Mouse (Mus musculus) heart, adult 10 weeks (tissue): ENCODE data around the gene Dennd4b. TPM values are rescaled to one million over a fixed set of nuclear protein-coding genes. Genes with fewer than 3 reads are reported as not detected.

ENCODE experiments used
- polyA plus RNA-seq: library from polyadenylated mRNA; stranded (reverse); fragments of 350-450 nt; fragmentation: Illumina TruSeq; extraction: RNeasy Lipid Tissue Mini Kit (QIAGEN cat#74804); gene quantifications from one replicate; pipeline ENCODE4 v1.2.3, GENCODE M21; 2014; ENCODE audit warnings: low read depth, low replicate concordance

Dennd4b gene
- 33.2 TPM for polyA plus RNA-seq

DNA sequence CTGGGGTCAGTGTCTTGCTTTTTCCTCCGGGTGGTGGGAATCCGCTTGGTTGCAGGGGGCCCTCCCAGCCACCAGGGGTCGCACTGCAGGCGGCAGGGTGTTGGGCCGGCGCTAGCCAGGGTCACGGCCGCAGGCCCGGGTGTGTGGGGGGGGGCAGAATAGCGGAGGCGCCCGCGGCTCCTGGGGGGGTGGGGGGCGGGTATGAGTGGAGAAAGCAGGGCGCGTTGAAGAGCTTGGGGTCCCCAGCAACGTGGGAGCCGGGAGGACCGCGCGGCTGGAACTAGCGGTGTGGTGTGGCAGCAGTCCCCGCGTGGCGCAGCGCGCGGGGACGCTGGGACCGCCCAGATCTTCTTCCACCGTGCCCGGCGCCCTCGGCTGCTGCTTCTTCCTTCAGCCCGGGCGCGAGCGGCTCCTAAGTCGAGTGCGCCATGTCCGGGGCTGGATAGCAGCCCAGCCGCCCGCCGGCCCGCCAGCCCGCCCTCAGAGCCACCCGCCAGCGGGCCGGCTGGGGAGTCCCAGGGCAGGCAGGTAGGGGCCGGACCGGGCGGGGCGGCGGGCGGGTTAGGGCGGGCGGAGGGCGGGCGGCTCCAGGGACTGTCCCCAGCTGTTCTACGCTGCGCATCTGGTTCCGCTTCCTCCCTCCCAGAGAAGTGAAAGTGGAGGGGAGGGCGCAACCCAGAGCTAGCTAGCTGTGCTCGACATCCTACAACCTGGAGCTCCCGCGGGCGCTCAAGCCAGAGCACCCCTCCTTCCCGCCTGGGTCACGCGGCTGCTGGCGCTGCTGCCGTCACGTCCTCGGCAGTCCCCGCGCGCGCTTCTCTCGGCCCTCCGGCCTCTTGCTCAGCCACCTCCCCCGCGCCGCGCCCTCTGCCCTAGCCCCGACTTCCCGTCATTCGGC lies at the start of gene Dennd4b:
TSS of gene Dennd4b (plus strand) at position 152 of the 898 bp plus-strand sequence.

DNA sequence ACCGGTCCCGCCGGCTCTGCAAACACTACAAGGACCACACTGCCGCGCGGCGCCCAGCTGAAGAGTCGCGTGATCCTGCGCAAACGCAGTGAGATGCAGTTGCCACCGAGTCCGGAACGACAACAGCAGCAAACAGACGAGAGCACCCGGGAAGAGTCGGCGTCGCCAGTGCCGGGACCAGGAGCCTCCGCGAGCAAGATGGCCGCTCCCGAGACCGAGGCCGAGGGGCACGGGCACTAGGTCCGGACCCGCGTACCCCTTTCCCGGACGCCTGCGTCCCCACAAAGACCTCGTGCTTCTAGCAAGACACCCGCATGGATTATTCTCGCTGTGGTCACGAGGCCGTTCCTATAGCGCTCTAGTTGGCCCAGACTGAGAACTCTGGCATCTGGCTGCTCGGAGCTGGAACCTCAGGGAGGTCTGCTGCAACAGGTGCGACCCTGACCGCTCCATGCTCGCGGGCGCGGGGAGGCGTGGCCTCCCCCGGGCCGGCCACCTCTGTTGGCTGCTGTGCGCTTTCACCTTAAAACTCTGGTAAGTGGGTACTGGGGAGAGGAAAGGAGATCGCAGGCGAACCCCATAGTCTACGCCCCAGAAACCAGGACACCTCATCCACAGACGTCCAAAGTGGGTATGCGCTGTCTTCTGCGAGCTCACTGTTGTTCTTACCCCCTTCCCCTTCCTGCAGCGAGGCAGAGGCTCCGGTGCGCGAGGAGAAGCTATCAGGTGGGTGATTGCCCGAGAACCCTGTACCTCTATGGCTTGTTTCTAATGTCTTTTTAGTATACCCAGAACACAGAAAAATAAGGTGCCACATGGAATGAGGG lies 33.3 kb upstream of the Dennd4b start, which contains the start of gene Jtb:
TSS of gene Jtb (plus strand) at position 91 of the 827 bp plus-strand sequence.

DNA sequence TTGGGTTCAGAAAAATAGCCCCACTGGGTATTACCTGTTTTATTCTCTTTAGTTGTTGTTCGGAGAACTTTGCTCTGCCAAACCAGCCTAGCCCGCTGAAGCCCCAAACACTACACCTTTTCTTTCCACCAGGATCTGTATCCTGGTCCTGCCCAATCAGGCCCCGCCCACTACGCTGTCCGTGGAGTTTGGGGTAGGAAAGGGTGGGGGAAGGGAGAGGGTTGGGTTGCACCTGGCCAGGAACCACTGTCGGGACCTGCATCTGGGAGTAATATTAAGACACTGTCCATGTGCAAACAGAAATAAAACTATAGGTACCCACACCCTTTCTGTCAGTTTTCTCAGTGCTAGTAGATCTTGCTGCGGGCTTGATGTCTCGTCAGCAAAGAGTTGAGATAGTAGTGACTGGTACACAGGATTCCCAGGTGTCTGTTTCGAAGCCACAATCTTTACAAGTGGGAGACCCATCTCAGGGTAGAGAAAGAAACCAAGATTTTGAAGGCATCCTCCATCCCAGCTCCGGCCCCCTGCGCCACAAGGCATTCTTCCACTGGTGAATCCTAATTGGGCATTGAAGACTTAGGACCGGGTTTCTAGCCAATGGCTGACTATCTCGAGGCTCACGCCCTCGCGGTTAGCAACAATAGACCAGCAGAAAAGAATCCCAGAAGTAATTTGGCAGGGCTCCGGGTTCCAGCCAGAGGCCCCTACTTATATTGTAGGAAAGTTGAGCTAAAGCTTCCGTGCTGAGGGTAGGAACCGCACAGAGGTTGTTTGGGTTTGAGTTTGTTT lies 21.8 kb upstream of the Dennd4b start, which contains the start of gene Creb3l4:
TSS of gene Creb3l4 (minus strand) at position 529 of the 792 bp plus-strand sequence.

DNA sequence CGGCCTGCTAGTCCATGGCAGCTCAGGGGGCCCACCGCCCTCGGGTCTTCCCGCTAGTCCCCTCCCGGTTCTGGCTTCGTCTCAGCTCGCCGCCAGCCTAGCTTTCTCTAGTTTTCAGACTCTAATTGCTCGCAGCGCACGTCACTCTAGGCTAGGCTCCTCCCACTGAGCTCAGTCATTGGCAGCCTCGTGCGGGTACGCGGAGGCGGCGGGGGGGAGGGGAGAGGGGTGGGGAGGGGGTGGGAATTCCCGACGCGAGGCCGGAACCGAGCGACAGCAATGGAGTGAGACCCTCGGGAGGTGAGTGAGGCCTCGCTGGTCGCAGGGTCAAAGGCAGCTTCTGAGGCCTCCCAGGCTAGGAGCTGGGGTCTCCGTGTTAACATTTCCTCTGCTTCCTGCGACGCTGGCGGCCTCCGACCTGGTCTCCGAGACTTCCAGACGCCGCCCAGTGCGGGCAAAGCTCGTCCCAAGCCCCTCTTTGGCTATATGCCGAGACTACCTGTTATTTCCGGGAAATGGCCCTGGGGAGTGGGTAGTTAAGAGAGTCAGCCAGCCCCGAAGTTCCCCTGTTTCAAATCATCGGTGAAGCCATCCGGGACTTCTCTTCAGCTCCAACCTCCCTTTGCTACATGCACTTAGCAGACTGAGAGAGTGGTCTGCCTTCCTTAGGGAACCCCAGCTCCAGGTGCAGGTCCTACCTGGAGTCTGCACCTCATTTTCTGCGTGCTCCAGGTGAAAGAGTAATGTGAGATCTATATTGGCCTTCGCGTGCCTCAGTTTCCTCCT lies 16.8 kb upstream of the Dennd4b start, which contains the start of gene Slc39a1:
TSS of gene Slc39a1 (plus strand) at position 213 of the 786 bp plus-strand sequence.

DNA sequence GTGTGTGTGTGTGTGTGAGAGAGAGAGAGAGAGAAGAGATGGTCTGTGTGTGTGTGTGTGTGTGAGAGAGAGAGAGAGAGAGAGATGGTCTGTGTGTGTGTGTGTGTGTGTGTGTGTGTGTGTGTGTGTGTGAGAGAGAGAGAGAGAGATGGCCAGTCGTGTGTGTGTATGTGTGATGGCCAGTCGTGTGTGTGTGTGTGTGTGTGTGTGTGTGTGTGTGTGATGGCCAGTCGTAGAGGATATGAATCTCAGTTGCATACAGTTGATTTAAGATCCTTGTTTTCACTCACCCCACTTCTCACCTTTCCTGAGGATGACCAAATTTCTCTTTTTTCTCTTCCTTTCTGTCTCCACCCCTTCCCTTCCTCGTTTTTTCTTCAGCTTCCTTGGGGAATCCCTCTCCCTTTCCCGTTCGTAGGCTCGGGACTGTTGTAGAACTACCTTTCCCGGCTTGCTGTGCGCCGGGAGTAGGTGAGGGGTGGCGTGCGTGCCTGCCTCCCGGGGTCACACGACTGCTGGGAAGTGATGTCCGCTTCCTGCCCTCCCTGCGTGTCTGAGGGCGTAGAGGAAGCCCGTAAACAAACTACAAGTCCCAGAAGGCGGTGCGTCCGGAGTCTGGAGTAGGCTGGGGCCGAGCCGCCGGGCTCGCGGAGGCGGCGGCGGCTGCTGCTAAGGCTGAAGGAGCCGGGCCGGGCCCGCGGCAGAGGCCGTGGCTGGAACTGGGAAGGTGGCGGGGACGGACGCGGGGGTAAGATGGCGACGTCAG lies 11.1 kb upstream of the Dennd4b start, which contains the start of gene Crtc2:
TSS of gene Crtc2 (plus strand) at position 511 of the 766 bp plus-strand sequence.

DNA sequence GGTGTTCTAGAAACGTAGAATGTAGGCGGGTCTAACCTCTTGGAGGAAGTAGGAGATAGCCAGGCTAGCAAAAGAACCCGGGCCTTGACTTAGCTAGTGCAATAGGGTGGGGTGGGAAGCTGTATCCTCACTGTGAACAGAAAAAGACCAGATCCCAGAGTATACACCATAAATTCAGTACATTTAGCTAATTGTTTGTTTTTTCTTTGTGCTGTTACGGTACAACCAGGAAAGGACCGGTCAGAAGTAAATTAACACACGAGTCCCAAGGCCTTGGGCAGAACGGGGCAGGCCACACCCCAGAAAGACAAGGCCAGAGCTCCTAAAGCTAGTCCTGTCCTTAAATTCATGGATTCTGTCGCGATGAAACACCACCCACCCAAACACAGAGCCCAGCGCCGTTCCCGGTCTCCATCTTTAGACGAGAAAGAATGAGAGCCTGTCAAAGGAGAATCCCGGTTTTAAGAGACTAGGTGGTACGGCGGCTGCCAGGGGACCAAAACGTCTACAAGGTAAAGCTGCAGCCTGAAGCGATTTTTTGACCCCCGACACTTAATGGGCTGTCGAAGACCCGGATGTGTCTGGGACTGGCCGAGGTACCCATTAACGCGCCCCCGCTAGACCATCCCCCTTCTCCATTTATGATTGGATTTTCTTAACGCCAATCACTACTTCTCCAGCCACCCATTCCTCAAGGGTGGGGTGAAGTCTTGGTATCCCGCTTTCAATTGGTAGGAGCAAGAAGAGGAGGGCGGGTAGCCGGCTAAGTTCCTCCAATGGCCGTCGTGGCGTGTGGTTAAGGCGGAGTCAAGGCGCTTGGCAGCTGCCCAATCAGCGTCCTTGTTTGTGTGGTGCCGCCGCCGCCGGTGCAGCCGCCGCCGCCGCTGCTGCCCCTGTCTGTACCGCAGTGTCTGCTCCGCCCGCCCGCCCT lies 27.6 kb downstream of the Dennd4b start, which contains the start of gene Gatad2b:
TSS of gene Gatad2b (plus strand) at position 834 of the 931 bp plus-strand sequence.

Other genes starting within 250 kb of the Dennd4b start
- 93.9 TPM for gene 4933434E20Rik, start 213.5 kb upstream of the Dennd4b start, polyA plus RNA-seq
- 78.7 TPM for gene Ubap2l, start 212.6 kb upstream of the Dennd4b start, polyA plus RNA-seq
- gene Tpm3, start 192.5 kb upstream of the Dennd4b start, polyA plus RNA-seq, result 62.9 TPM
- 0.13 TPM for gene Nup210l, start 161.1 kb upstream of the Dennd4b start, polyA plus RNA-seq
- 1,935 TPM for gene Rps27, start 51.5 kb upstream of the Dennd4b start, polyA plus RNA-seq
- gene Rab13, start 51.5 kb upstream of the Dennd4b start, polyA plus RNA-seq, result 6.8 TPM
- 71.9 TPM for gene Jtb, start 33.6 kb upstream of the Dennd4b start, polyA plus RNA-seq
- not detected for gene Creb3l4, start 21.7 kb upstream of the Dennd4b start, polyA plus RNA-seq
- 60.2 TPM for gene Slc39a1, start 17.0 kb upstream of the Dennd4b start, polyA plus RNA-seq
- 19.2 TPM for gene Crtc2, start 11.0 kb upstream of the Dennd4b start, polyA plus RNA-seq
- gene Gatad2b, start 28.0 kb downstream of the Dennd4b start, polyA plus RNA-seq, result 14.3 TPM
- 1.0 TPM for gene Slc27a3, start 124.8 kb downstream of the Dennd4b start, polyA plus RNA-seq
- 23.4 TPM for gene Ints3, start 168.4 kb downstream of the Dennd4b start, polyA plus RNA-seq
- 20.8 TPM for gene Npr1, start 200.7 kb downstream of the Dennd4b start, polyA plus RNA-seq
- 34.3 TPM for gene Ilf2, start 210.9 kb downstream of the Dennd4b start, polyA plus RNA-seq
- 79.2 TPM for gene Snapin, start 225.8 kb downstream of the Dennd4b start, polyA plus RNA-seq
- gene Chtop, start 244.3 kb downstream of the Dennd4b start, polyA plus RNA-seq, result 80.9 TPM
- gene S100a1, start 249.2 kb downstream of the Dennd4b start, polyA plus RNA-seq, result 1,552 TPM
- gene S100a13, start 249.2 kb downstream of the Dennd4b start, polyA plus RNA-seq, result 64.2 TPM